Mouse (Mus musculus) CD4-positive, CD25-positive, alpha-beta regulatory T cell, adult 2 months (primary cell): ENCODE data around the gene Slc39a7.
A peak's percentile ranks its signal among the peaks of the same experiment; 100 is the strongest.

Source experiments
- DNase-seq: peaks from one replicate; pipeline ENCODE4 v3.0.0-alpha.2; 2012; ENCODE audit warnings: low read depth, low spot score

Gene Slc39a7

GRCm38 (mm10) chr17:34030861-34031326 lies 588 bp downstream of the Slc39a7 start:
- DNase-seq, result no peak

GRCm38 (mm10) chr17:34029890-34030595 lies 1.4 kb downstream of the Slc39a7 start:
- no peak for DNase-seq

- no peak for DNase-seq
These were observed 2.2 kb downstream of the Slc39a7 start for GRCm38 (mm10) chr17:34029150-34029889.

- peak; percentile 20 for DNase-seq
These were observed 2.9 kb downstream of the Slc39a7 start for GRCm38 (mm10) chr17:34028501-34029149.

GRCm38 (mm10) chr17:34027656-34028223 lies 3.7 kb downstream of the Slc39a7 start, which contains the start of gene H2-Ke6:
TSS of gene H2-Ke6 (minus strand) at chr17:34028060.
- peak; percentile 96 for DNase-seq

GRCm38 (mm10) chr17:34026917-34027655 lies 4.4 kb downstream of the Slc39a7 start:
- peak; percentile 85 for DNase-seq

- peak; percentile 39 for DNase-seq
These were observed 5.3 kb downstream of the Slc39a7 start for GRCm38 (mm10) chr17:34026221-34026620.

- no peak for DNase-seq
These were observed 5.7 kb downstream of the Slc39a7 start for GRCm38 (mm10) chr17:34025756-34026151.

- DNase-seq, result peak; percentile 58
These were observed 6.4 kb downstream of the Slc39a7 start for GRCm38 (mm10) chr17:34024861-34025755.

GRCm38 (mm10) chr17:34024317-34024821 lies 7.1 kb downstream of the Slc39a7 start, which contains the start of gene Ring1:
TSS of gene Ring1 (minus strand) at chr17:34024680.
- peak; percentile 92 for DNase-seq

- no peak for DNase-seq
These were observed 7.8 kb downstream of the Slc39a7 start for GRCm38 (mm10) chr17:34023678-34024077.

- DNase-seq, result no peak
These were observed 8.5 kb downstream of the Slc39a7 start for GRCm38 (mm10) chr17:34022987-34023386.

GRCm38 (mm10) chr17:34022414-34022783 lies 9.1 kb downstream of the Slc39a7 start:
- DNase-seq, result no peak

GRCm38 (mm10) chr17:34021539-34022413 lies 9.7 kb downstream of the Slc39a7 start:
- DNase-seq, result no peak

GRCm38 (mm10) chr17:34013436-34013835 lies 18.0 kb downstream of the Slc39a7 start:
- DNase-seq, result no peak

- DNase-seq, result no peak
These were observed 21.3 kb downstream of the Slc39a7 start for GRCm38 (mm10) chr17:34010156-34010555.

GRCm38 (mm10) chr17:34006570-34006969 lies 24.9 kb downstream of the Slc39a7 start:
- DNase-seq, result no peak

- peak; percentile 78 for DNase-seq
These were observed 28.1 kb downstream of the Slc39a7 start for GRCm38 (mm10) chr17:34003426-34003825.

GRCm38 (mm10) chr17:34000796-34001195 lies 30.7 kb downstream of the Slc39a7 start:
- peak; percentile 20 for DNase-seq
